In the genomic region with DNA sequence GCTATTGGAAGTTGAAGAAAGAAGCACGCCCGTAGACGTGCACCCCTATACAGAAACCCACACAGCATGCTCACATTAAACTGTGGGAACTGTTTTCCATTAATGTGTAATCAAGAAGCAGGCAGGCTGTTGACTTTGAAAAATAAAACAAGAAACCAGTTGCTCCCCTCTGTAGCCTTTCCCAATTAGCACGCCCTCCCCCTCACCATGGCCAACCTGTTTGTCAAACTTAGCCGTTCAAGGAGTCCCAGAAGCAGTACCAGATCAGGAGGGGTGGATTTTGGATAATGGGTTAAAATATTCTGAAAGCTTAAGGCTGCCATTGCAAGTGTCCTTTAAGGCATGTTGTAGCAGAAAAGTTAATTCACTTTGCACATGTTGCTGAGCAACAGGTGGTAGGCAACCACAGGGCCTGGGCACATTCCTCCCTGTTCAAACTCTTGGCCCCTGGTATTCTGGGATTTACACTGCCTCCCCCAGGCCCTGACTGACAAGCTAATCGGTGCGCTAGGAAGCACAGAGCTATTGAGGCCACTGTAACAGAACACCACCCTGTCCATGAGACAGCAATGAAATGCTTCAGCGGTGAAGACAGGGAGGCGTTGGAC, we compare ENCODE assay signal across 8 mouse cellular contexts.
DNase-seq lines count a peak whose midpoint lies in the region; ATAC-seq lines count a peak whose summit lies in the region.

No protein-coding gene starts in this region.

- DNase-seq in hindbrain, embryonic 10.5 days (ENCODE audit: low spot score) = peak; percentile 63
- DNase-seq in embryo, embryonic 10.5 days (ENCODE audit: low spot score) = peak; percentile 76
- DNase-seq in layer of hippocampus, adult 8-10 months (ENCODE audit: low spot score in 2 of 2) = no peak
- DNase-seq in cerebellum, postnatal 4 days (ENCODE audit: low spot score in 2 of 2) = no peak

- WGBS in hindbrain, embryonic 10.5 days = 30% methylated on average over 9 of the region's 9 CpGs
- WGBS in hindbrain, embryonic 13.5 days = 47% methylated on average over 9 of the region's 9 CpGs
- WGBS in heart, embryonic 16.5 days = 58% methylated on average over 9 of the region's 9 CpGs
- 6% methylated on average over 9 of the region's 9 CpGs for WGBS in limb, embryonic 13.5 days

- no peak overlapping the region for H3K9ac ChIP-seq in hindbrain, embryonic 13.5 days
- H3K9ac ChIP-seq in heart, embryonic 16.5 days (ENCODE audit: low read length) = no peak overlapping the region
- no peak overlapping the region for H3K9ac ChIP-seq in limb, embryonic 13.5 days

- H3K9me3 ChIP-seq in hindbrain, embryonic 10.5 days = no peaks in the 10 kb centered on the region
- no peaks in the 10 kb centered on the region for H3K9me3 ChIP-seq in hindbrain, embryonic 13.5 days
- no peaks in the 10 kb centered on the region for H3K9me3 ChIP-seq in heart, embryonic 16.5 days (replicated peaks; ENCODE audit: control insufficient read depth, low read length)
- no peaks in the 10 kb centered on the region for H3K9me3 ChIP-seq in limb, embryonic 13.5 days

- no peaks in the 10 kb centered on the region for H3K36me3 ChIP-seq in hindbrain, embryonic 10.5 days
- H3K36me3 ChIP-seq in hindbrain, embryonic 13.5 days = no peaks in the 10 kb centered on the region
- no peaks in the 10 kb centered on the region for H3K36me3 ChIP-seq in heart, embryonic 16.5 days (ENCODE audit: control insufficient read depth, insufficient read depth)
- no peaks in the 10 kb centered on the region for H3K36me3 ChIP-seq in limb, embryonic 13.5 days

- peak overlapping the region; percentile 41; the same call in 1 of the 2 replicates for H3K27ac ChIP-seq in hindbrain, embryonic 10.5 days
- H3K27ac ChIP-seq in hindbrain, embryonic 13.5 days = no peak overlapping the region
- H3K27ac ChIP-seq in heart, embryonic 16.5 days (ENCODE audit: low read length) = no peak overlapping the region
- H3K27ac ChIP-seq in limb, embryonic 13.5 days = peak overlapping the region; percentile 29; the same call in 1 of the 2 replicates

- no peaks in the 10 kb centered on the region for H3K27me3 ChIP-seq in hindbrain, embryonic 10.5 days (ENCODE audit: insufficient read depth, poor library complexity, severe bottlenecking)
- H3K27me3 ChIP-seq in hindbrain, embryonic 13.5 days = no peaks in the 10 kb centered on the region
- no peaks in the 10 kb centered on the region for H3K27me3 ChIP-seq in heart, embryonic 16.5 days (ENCODE audit: control insufficient read depth, insufficient read depth, low read length)
- peaks cover 27% of the 10 kb centered on the region for H3K27me3 ChIP-seq in limb, embryonic 13.5 days

- H3K4me1 ChIP-seq in hindbrain, embryonic 10.5 days (replicated peaks) = peaks cover 23% of the 10 kb centered on the region
- H3K4me1 ChIP-seq in hindbrain, embryonic 13.5 days (replicated peaks) = no peaks in the 10 kb centered on the region
- H3K4me1 ChIP-seq in heart, embryonic 16.5 days (ENCODE audit: control insufficient read depth, insufficient read depth, low read length) = no peaks in the 10 kb centered on the region
- H3K4me1 ChIP-seq in limb, embryonic 13.5 days = peaks cover 21% of the 10 kb centered on the region

- no peak overlapping the region for H3K4me2 ChIP-seq in hindbrain, embryonic 13.5 days
- no peak overlapping the region for H3K4me2 ChIP-seq in heart, embryonic 16.5 days (ENCODE audit: low read depth, low read length)
- peak overlapping the region; percentile 19; the same call in 1 of the 2 replicates for H3K4me2 ChIP-seq in limb, embryonic 13.5 days (replicated peaks)

- ATAC-seq in hindbrain, embryonic 13.5 days (ENCODE audit: low FRiP score) = no peak
- ATAC-seq in heart, embryonic 16.5 days (replicated peaks; ENCODE audit: extremely low read depth, insufficient read depth, low FRiP score) = peak; percentile 14; the same call in 1 of the 2 replicates
- ATAC-seq in limb, embryonic 13.5 days (ENCODE audit: low FRiP score, low read depth) = peak; percentile 96
- no peak for ATAC-seq in megakaryocyte-erythroid progenitor cell, adult 5-6 weeks (replicated peaks; ENCODE audit: low FRiP score, low TSS enrichment, poor library complexity, severe bottlenecking)

- H3K4me3 ChIP-seq in hindbrain, embryonic 10.5 days = no peak overlapping the region
- no peak overlapping the region for H3K4me3 ChIP-seq in hindbrain, embryonic 13.5 days
- H3K4me3 ChIP-seq in heart, embryonic 16.5 days (ENCODE audit: low read length) = no peak overlapping the region
- no peak overlapping the region for H3K4me3 ChIP-seq in limb, embryonic 13.5 days

Comparison
In these comparisons a context has a peak if more than half of its experiments do, and no peak if none do; other contexts are left out.
1. H3K27ac ChIP-seq: peak in hindbrain, embryonic 10.5 days (single experiment) and limb, embryonic 13.5 days (single experiment); none in hindbrain, embryonic 13.5 days (single experiment) and heart, embryonic 16.5 days (single experiment).
2. DNase-seq: peak in hindbrain, embryonic 10.5 days (single experiment) and embryo, embryonic 10.5 days (single experiment); none in layer of hippocampus, adult 8-10 months (0 of 2) and cerebellum, postnatal 4 days (0 of 2).
3. ATAC-seq: peak in heart, embryonic 16.5 days (single experiment) and limb, embryonic 13.5 days (single experiment); none in hindbrain, embryonic 13.5 days (single experiment) and megakaryocyte-erythroid progenitor cell, adult 5-6 weeks (single experiment).